Mouse (Mus musculus) midbrain, embryonic 15.5 days (tissue): Measurements from ENCODE around the gene Shroom2. TPM values are rescaled to one million over a fixed set of nuclear protein-coding genes. Genes with fewer than 3 reads are reported as not detected.
"Not testable (repeated sequence)": the region's sequence is repeated elsewhere in the genome, so short reads cannot be mapped to it uniquely, and the experiment has no call there.

Experiments used
- ATAC-seq: fragments of 200-750 bp; cut with Nextera tagmentation; replicated peaks from 2 replicates; pipeline ENCODE4 v1.8.0; 2017; ENCODE audit warnings: moderate TSS enrichment
- H3K27ac ChIP-seq: fragments of 300-500 bp; sonication (generic); 2 replicates; pipeline ENCODE4 v1.5.1; 2015; ENCODE audit warnings: mild to moderate bottlenecking, inconsistent platforms
- H3K27me3 ChIP-seq: fragments of 300-500 bp; sonication (generic); replicated peaks from 2 replicates; pipeline ENCODE4 v1.6.1; 2015; ENCODE audit warnings: inconsistent platforms
- H3K36me3 ChIP-seq: fragments of 300-500 bp; sonication (generic); replicated peaks from 2 replicates; pipeline ENCODE4 v1.6.1; 2015; ENCODE audit warnings: inconsistent platforms
- H3K4me1 ChIP-seq: fragments of 300-500 bp; sonication (generic); 2 replicates; pipeline ENCODE4 v1.6.1; 2015; ENCODE audit warnings: inconsistent platforms
- H3K4me2 ChIP-seq: fragments of 300-500 bp; sonication (generic); 2 replicates; pipeline ENCODE4 v1.6.1; 2015; ENCODE audit warnings: inconsistent platforms, mild to moderate bottlenecking, moderate library complexity
- H3K4me3 ChIP-seq: fragments of 300-500 bp; sonication (generic); 2 replicates; pipeline ENCODE4 v1.5.1; 2015; ENCODE audit warnings: mild to moderate bottlenecking, inconsistent platforms
- H3K9ac ChIP-seq: fragments of 300-500 bp; sonication (generic); 2 replicates; pipeline ENCODE4 v1.6.1; 2015; ENCODE audit warnings: mild to moderate bottlenecking, inconsistent platforms
- H3K9me3 ChIP-seq: fragments of 300-500 bp; sonication (generic); 2 replicates; pipeline ENCODE4 v1.6.1; 2016; ENCODE audit warnings: inconsistent platforms
- WGBS: fragments of 180-500 bp; shearing (Covaris S2); methylation state at CpG from one replicate; pipeline ENCODE4 v1.1.7; 2015; ENCODE audit warnings: mixed read lengths; 5-methylcytosine and 5-hydroxymethylcytosine counted together
- polyA plus RNA-seq: library from polyadenylated mRNA; unstranded; fragments of >200 nt; fragmentation: Nextera tagmentation; extraction: Ambion mirVana; gene quantifications from 2 replicates; pipeline ENCODE4 v1.2.1, GENCODE M21; 2015

The Shroom2 gene
- polyA plus RNA-seq, 1 experiment from 2014 or later, result 121 TPM

- Histone ChIP-seq H3K4me3 (no peak overlapping the region), H3K4me1 (no peaks in the 10 kb centered on the region), H3K27me3 (0 out of 2 replicates have a peak, but pooled peaks cover 2% of the 10 kb centered on the region), H3K36me3 (no peaks in the 10 kb centered on the region), H3K9me3 (no peaks in the 10 kb centered on the region), H3K27ac (no peak overlapping the region), H3K9ac (no peak overlapping the region), H3K4me2 (no peak overlapping the region)
- WGBS, result 79% methylated on average over 1 of the region's 1 CpGs
- no peak for ATAC-seq
Measured at GRCm38 (mm10) chrX:152755819-152756218, 13.4 kb downstream of the Shroom2 start.

- H3K4me2 ChIP-seq, result no peak overlapping the region
- H3K4me1 ChIP-seq, result no peaks in the 10 kb centered on the region
- peaks cover 12% of the 10 kb centered on the region for H3K27me3 ChIP-seq
- no peak for ATAC-seq
- no peaks in the 10 kb centered on the region for H3K9me3 ChIP-seq
- H3K4me3 ChIP-seq, result no peak overlapping the region
- H3K27ac ChIP-seq, result no peak overlapping the region
- 64% methylated on average over 2 of the region's 2 CpGs for WGBS
- no peaks in the 10 kb centered on the region for H3K36me3 ChIP-seq
- no peak overlapping the region for H3K9ac ChIP-seq
Measured at GRCm38 (mm10) chrX:152745925-152746324, 23.3 kb downstream of the Shroom2 start.

- H3K4me2 ChIP-seq, result no peak overlapping the region
- H3K27me3 ChIP-seq, result peaks cover 15% of the 10 kb centered on the region
- no peak overlapping the region for H3K9ac ChIP-seq
- no peaks in the 10 kb centered on the region for H3K36me3 ChIP-seq
- no peak overlapping the region for H3K27ac ChIP-seq
- no peaks in the 10 kb centered on the region for H3K4me1 ChIP-seq
- ATAC-seq, result no peak
- H3K4me3 ChIP-seq, result no peak overlapping the region
- H3K9me3 ChIP-seq, result no peaks in the 10 kb centered on the region
Measured at GRCm38 (mm10) chrX:152743642-152744041, 25.6 kb downstream of the Shroom2 start.

GRCm38 (mm10) chrX:152738759-152739368 is 30.4 kb downstream of the Shroom2 start:
- no peak for ATAC-seq

GRCm38 (mm10) chrX:152738191-152738590 is 31.1 kb downstream of the Shroom2 start:
- H3K27ac ChIP-seq, result no peak overlapping the region
- H3K27me3 ChIP-seq, result peaks cover 9% of the 10 kb centered on the region
- no peaks in the 10 kb centered on the region for H3K36me3 ChIP-seq
- H3K9ac ChIP-seq, result no peak overlapping the region
- ATAC-seq, result no peak
- no peak overlapping the region for H3K4me3 ChIP-seq
- no peaks in the 10 kb centered on the region for H3K9me3 ChIP-seq
- no peaks in the 10 kb centered on the region for H3K4me1 ChIP-seq
- 75% methylated on average over 2 of the region's 2 CpGs for WGBS
- no peak overlapping the region for H3K4me2 ChIP-seq

More at GRCm38 (mm10) chrX:152738759-152739368, 30.4 kb downstream of the Shroom2 start:
- Histone ChIP-seq H3K4me3 (no peak overlapping the region), H3K36me3 (no peaks in the 10 kb centered on the region), H3K4me1 (no peaks in the 10 kb centered on the region), H3K9me3 (no peaks in the 10 kb centered on the region), H3K9ac (no peak overlapping the region), H3K4me2 (no peak overlapping the region), H3K27me3 (peaks cover 13% of the 10 kb centered on the region), H3K27ac (no peak overlapping the region)
- 75% methylated on average over 4 of the region's 4 CpGs for WGBS

GRCm38 (mm10) chrX:152735283-152735682 is 34.0 kb downstream of the Shroom2 start:
- Histone ChIP-seq H3K4me3 (no peak overlapping the region), H3K9me3 (no peaks in the 10 kb centered on the region), H3K9ac (no peak overlapping the region), H3K36me3 (no peaks in the 10 kb centered on the region), H3K4me1 (no peaks in the 10 kb centered on the region), H3K4me2 (no peak overlapping the region), H3K27me3 (peaks cover 2% of the 10 kb centered on the region; the same call in 1 of the 2 replicates), H3K27ac (no peak overlapping the region)
- ATAC-seq, result no peak

- Histone ChIP-seq H3K4me1 (no peaks in the 10 kb centered on the region), H3K36me3 (no peaks in the 10 kb centered on the region), H3K4me3 (no peak overlapping the region), H3K27ac (no peak overlapping the region), H3K9ac (no peak overlapping the region), H3K9me3 (no peaks in the 10 kb centered on the region), H3K4me2 (no peak overlapping the region), H3K27me3 (0 out of 2 replicates have a peak, but pooled peaks cover 2% of the 10 kb centered on the region)
- ATAC-seq, result no peak
Measured at GRCm38 (mm10) chrX:152716693-152717092, 52.6 kb downstream of the Shroom2 start.

- not testable (repeated sequence) for H3K9me3 ChIP-seq, H3K36me3 ChIP-seq, H3K27me3 ChIP-seq, H3K9ac ChIP-seq, H3K4me2 ChIP-seq, H3K4me3 ChIP-seq, H3K27ac ChIP-seq, ATAC-seq, H3K4me1 ChIP-seq
- 59% methylated on average over 2 of the region's 2 CpGs for WGBS
Measured at GRCm38 (mm10) chrX:152710715-152711114, 58.5 kb downstream of the Shroom2 start.

- Histone ChIP-seq H3K9ac (no peak overlapping the region), H3K4me1 (no peaks in the 10 kb centered on the region), H3K9me3 (no peaks in the 10 kb centered on the region), H3K4me2 (no peak overlapping the region), H3K36me3 (no peaks in the 10 kb centered on the region), H3K4me3 (no peak overlapping the region), H3K27me3 (peaks cover 7% of the 10 kb centered on the region; the same call in 1 of the 2 replicates), H3K27ac (no peak overlapping the region)
- WGBS, result 70% methylated on average over 4 of the region's 4 CpGs
- no peak for ATAC-seq
Measured at GRCm38 (mm10) chrX:152708359-152708758, 60.9 kb downstream of the Shroom2 start.

- WGBS, result 19% methylated on average over 3 of the region's 3 CpGs
- H3K4me2 ChIP-seq, result no peak overlapping the region
- H3K4me1 ChIP-seq, result no peaks in the 10 kb centered on the region
- peaks cover 7% of the 10 kb centered on the region; the same call in 1 of the 2 replicates for H3K27me3 ChIP-seq
- H3K9ac ChIP-seq, result no peak overlapping the region
- ATAC-seq, result no peak
- H3K9me3 ChIP-seq, result no peaks in the 10 kb centered on the region
- H3K27ac ChIP-seq, result no peak overlapping the region
- H3K36me3 ChIP-seq, result no peaks in the 10 kb centered on the region
- H3K4me3 ChIP-seq, result no peak overlapping the region
Measured at GRCm38 (mm10) chrX:152705397-152705796, 63.9 kb downstream of the Shroom2 start.

GRCm38 (mm10) chrX:152703624-152704023 is 65.6 kb downstream of the Shroom2 start:
- Histone ChIP-seq H3K27ac (no peak overlapping the region), H3K36me3 (no peaks in the 10 kb centered on the region), H3K9ac (no peak overlapping the region), H3K4me2 (no peak overlapping the region), H3K9me3 (no peaks in the 10 kb centered on the region), H3K4me3 (no peak overlapping the region), H3K4me1 (no peaks in the 10 kb centered on the region), H3K27me3 (peaks cover 11% of the 10 kb centered on the region; the same call in 1 of the 2 replicates)
- ATAC-seq, result no peak
- WGBS, result 78% methylated on average over 1 of the region's 1 CpGs

- no peak for ATAC-seq
- H3K9me3 ChIP-seq, result no peaks in the 10 kb centered on the region
- no peak overlapping the region for H3K27ac ChIP-seq
- no peak overlapping the region for H3K4me2 ChIP-seq
- H3K27me3 ChIP-seq, result peaks cover 11% of the 10 kb centered on the region; the same call in 1 of the 2 replicates
- H3K4me1 ChIP-seq, result no peaks in the 10 kb centered on the region
- no peak overlapping the region for H3K4me3 ChIP-seq
- no peak overlapping the region for H3K9ac ChIP-seq
- 59% methylated on average over 3 of the region's 3 CpGs for WGBS
- no peaks in the 10 kb centered on the region for H3K36me3 ChIP-seq
Measured at GRCm38 (mm10) chrX:152701679-152702078, 67.6 kb downstream of the Shroom2 start.

- no peak overlapping the region for H3K4me2 ChIP-seq
- H3K4me3 ChIP-seq, result no peak overlapping the region
- no peak overlapping the region for H3K9ac ChIP-seq
- no peaks in the 10 kb centered on the region for H3K36me3 ChIP-seq
- H3K27me3 ChIP-seq, result peaks cover 9% of the 10 kb centered on the region
- H3K27ac ChIP-seq, result no peak overlapping the region
- H3K4me1 ChIP-seq, result no peaks in the 10 kb centered on the region
- no peak for ATAC-seq
- no peaks in the 10 kb centered on the region for H3K9me3 ChIP-seq
- 30% methylated on average over 2 of the region's 2 CpGs for WGBS
Measured at GRCm38 (mm10) chrX:152690788-152691291, 78.4 kb downstream of the Shroom2 start.
